Comparison of ENCODE assay signal across 11 mouse cellular contexts in genomic region chr5:64878526-64878925, GRCm38 (mm10). TPM values are rescaled to one million over a fixed set of nuclear protein-coding genes. Genes with fewer than 3 reads are reported as not detected.
DNase-seq lines count a peak whose midpoint lies in the region; ATAC-seq and TF ChIP-seq lines count a peak whose summit lies in the region.
"Had no signal": no experiment of that assay in that cellular context is flagged by ENCODE, and none has a peak within 500 bp of the region (broad histone marks: within the 10 kb centered on the region; RNA-seq: fewer than 3 reads in every experiment).

No protein-coding gene starts in this region.

- H3K4me1 ChIP-seq in forebrain, embryonic 13.5 days, result peaks cover 33% of the 10 kb centered on the region
- peaks cover 3% of the 10 kb centered on the region; the same call in 1 of the 2 replicates for H3K4me1 ChIP-seq in liver, postnatal 0 days (ENCODE audit: insufficient read depth)

- no peaks in the 10 kb centered on the region for H3K27me3 ChIP-seq in forebrain, embryonic 13.5 days
- H3K27me3 ChIP-seq in liver, postnatal 0 days (ENCODE audit: insufficient read depth, low read length), result no peaks in the 10 kb centered on the region

- H3K4me2 ChIP-seq in forebrain, embryonic 13.5 days, result no peak overlapping the region
- no peak overlapping the region for H3K4me2 ChIP-seq in liver, postnatal 0 days (ENCODE audit: low read depth, low read length)

- TF ChIP-seq CTCF in layer of hippocampus, adult 2 months (conservative IDR thresholded peaks at IDR 0.05), result no peak
- no peak for TF ChIP-seq CTCF in liver, postnatal 0 days (IDR thresholded peaks at IDR 0.05; ENCODE audit: low read depth)

- no peak overlapping the region for H3K4me3 ChIP-seq in layer of hippocampus, adult 2 months
- no peak overlapping the region for H3K4me3 ChIP-seq in forebrain, embryonic 13.5 days
- no peak overlapping the region for H3K4me3 ChIP-seq in liver, postnatal 0 days (ENCODE audit: low read depth, low read length)
- H3K4me3 ChIP-seq: megakaryocyte, embryonic 14.5 days had no signal

- 71% methylated on average over 2 of the region's 2 CpGs for WGBS in forebrain, embryonic 13.5 days
- 79% methylated on average over 2 of the region's 2 CpGs for WGBS in liver, postnatal 0 days (ENCODE audit: insufficient replicate concordance)

- H3K27ac ChIP-seq in layer of hippocampus, adult 2 months, result peak overlapping the region; percentile 64
- peak overlapping the region; percentile 93 for H3K27ac ChIP-seq in forebrain, embryonic 13.5 days
- peak overlapping the region; percentile 49 for H3K27ac ChIP-seq in liver, postnatal 0 days (ENCODE audit: low read depth)

- no peaks in the 10 kb centered on the region for H3K36me3 ChIP-seq in forebrain, embryonic 13.5 days (ENCODE audit: poor library complexity, severe bottlenecking)
- no peaks in the 10 kb centered on the region for H3K36me3 ChIP-seq in liver, postnatal 0 days (replicated peaks; ENCODE audit: insufficient read depth, low read length)

- no peak overlapping the region for H3K9ac ChIP-seq in forebrain, embryonic 13.5 days
- H3K9ac ChIP-seq in liver, postnatal 0 days (replicated peaks), result no peak overlapping the region

- H3K9me3 ChIP-seq in forebrain, embryonic 13.5 days (replicated peaks), result no peaks in the 10 kb centered on the region
- H3K9me3 ChIP-seq in liver, postnatal 0 days (ENCODE audit: low read length), result no peaks in the 10 kb centered on the region
- H3K9me3 ChIP-seq: megakaryocyte, embryonic 14.5 days had no signal

- peak; percentile 34 for DNase-seq in embryo, embryonic 10.5 days (ENCODE audit: low spot score)
- DNase-seq in embryo, embryonic 9.5 days (ENCODE audit: extremely low spot score), result no peak
- DNase-seq in layer of hippocampus, adult 2 months (ENCODE audit: low spot score in 2 of 2), result no peak
- DNase-seq in layer of hippocampus, adult 18-20 months (ENCODE audit: low spot score in 2 of 2), result no peak
- DNase-seq in liver, postnatal 0 days, result no peak
- no peak for DNase-seq in ovary, postnatal 36 days (ENCODE audit: low spot score)
- no peak for DNase-seq in T-cell, adult 2 months (ENCODE audit: low spot score)
- DNase-seq: right cerebral cortex, postnatal 25 days; thymus, postnatal 14 days had no signal

- ATAC-seq in forebrain, embryonic 13.5 days, result no peak
- no peak for ATAC-seq in liver, postnatal 0 days

- no peak for TF ChIP-seq EP300 in liver, postnatal 0 days (IDR thresholded peaks at IDR 0.05; ENCODE audit: low read depth)

RNA-seq across cellular contexts. Expression of gene Tlr1, which starts 54.8 kb away (rescaled TPM):
- under 1 TPM; 0.44 to 0.59 TPM for total RNA-seq in layer of hippocampus, adult 2 months (2021)
- under 1 TPM in 1 of 2 experiments, not detected in 1; 0.97 TPM for total RNA-seq in layer of hippocampus, adult 18-20 months (2021)
- 0.14 and 0.39 TPM in 2 replicates for polyA plus RNA-seq in forebrain, embryonic 13.5 days (2015; fragmentation: Nextera tagmentation; extraction: Ambion mirVana)
- polyA plus RNA-seq in liver, postnatal 0 days (2015; fragmentation: Nextera tagmentation; extraction: Ambion mirVana), result 1.5 and 1.9 TPM in 2 replicates
